Mouse (Mus musculus): ENCODE data around the gene Apoo. TPM values are rescaled to one million over a fixed set of nuclear protein-coding genes. Genes with fewer than 3 reads are reported as not detected.
"Not testable (repeated sequence)": the region's sequence is repeated elsewhere in the genome, so short reads cannot be mapped to it uniquely, and the experiment has no call there.

The Apoo gene
- polyA plus RNA-seq (2012; rRNA removed), result 7.2 and 10.4 TPM in 2 replicates
- polyA plus RNA-seq (2014; fragmentation: Nextera tagmentation; extraction: Ambion mirVana), result 50.5 and 59.2 TPM in 2 replicates

DNA sequence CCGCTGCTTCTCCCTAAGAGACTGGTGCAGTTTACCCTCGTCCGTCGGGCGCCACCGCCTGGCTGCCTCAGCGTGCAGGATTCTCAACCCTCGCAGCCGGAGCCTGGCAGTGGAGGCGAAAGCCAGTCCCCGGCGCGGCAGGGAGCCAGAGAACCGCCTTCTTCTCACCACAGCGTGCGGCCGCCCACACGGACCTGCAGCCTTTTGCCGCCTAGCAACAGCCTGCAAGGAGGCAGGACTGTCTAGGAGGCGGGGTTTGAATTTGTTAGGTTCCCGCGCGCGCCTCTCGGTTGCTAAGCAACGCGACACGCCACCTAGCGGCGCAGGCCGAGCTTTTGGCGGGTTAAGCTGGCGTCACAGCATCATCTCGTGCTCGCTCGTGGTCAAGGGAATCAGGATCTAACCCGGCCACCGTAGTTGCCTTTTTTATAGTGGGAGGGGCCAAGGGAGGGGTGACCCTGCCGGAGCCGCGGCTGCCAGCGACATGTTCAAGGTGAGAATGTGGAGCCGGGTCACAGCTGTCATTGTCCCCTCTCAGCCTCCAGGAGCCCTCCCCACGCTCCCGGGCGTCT, at the start of gene Apoo, which contains the start of gene Fam90a1b:
TSS of gene Apoo (plus strand) at position 448 of the 572 bp plus-strand sequence.
TSS of gene Fam90a1b (minus strand) at position 108 of the 572 bp plus-strand sequence.
- Histone ChIP-seq H3K4me1 (replicated peaks; ENCODE audit: control insufficient read depth in 2 of 2, insufficient read depth in 2 of 2, low read length in 1 of 2) (peaks cover 0 to 7% of the 10 kb centered on the region in 2 experiments; a peak in 1 of 4 replicates), H3K9ac (replicated peaks) (peak within 1 kb of the TSS; percentile 80), H3K27me3 (ENCODE audit: control insufficient read depth, insufficient read depth, low read length) (peaks cover 35% of the 10 kb centered on the region), H3K4me3 (ENCODE audit: insufficient read depth in 1 of 2, low read depth in 2 of 2, low read length in 2 of 2) (peak within 1 kb of the TSS; percentile 70 to 87), H3K4me2 (ENCODE audit: low read depth) (peak within 1 kb of the TSS; percentile 65), H3K27ac (no peak within 1 kb of the TSS), H3K36me3 (replicated peaks; ENCODE audit: control insufficient read depth, insufficient read depth, low read depth) (no peaks in the 10 kb centered on the region), H3K9me3 (ENCODE audit: control insufficient read depth, low read length) (no peaks in the 10 kb centered on the region)
- peak; percentile 99 for ATAC-seq (ENCODE audit: insufficient read depth)
- TF ChIP-seq CTCF (IDR thresholded peaks at IDR 0.05; ENCODE audit: low read depth) (peak; percentile 88), EP300 (IDR thresholded peaks at IDR 0.05; ENCODE audit: low read depth) (no peak; the same call in 1 of the 2 replicates)
- WGBS (ENCODE audit: insufficient replicate concordance), result 7% methylated on average over 46 of the region's 46 CpGs
- peak; percentile 91 to 92 (median 91) for DNase-seq (ENCODE audit: low read depth in 3 of 3, low spot score in 3 of 3)

DNA sequence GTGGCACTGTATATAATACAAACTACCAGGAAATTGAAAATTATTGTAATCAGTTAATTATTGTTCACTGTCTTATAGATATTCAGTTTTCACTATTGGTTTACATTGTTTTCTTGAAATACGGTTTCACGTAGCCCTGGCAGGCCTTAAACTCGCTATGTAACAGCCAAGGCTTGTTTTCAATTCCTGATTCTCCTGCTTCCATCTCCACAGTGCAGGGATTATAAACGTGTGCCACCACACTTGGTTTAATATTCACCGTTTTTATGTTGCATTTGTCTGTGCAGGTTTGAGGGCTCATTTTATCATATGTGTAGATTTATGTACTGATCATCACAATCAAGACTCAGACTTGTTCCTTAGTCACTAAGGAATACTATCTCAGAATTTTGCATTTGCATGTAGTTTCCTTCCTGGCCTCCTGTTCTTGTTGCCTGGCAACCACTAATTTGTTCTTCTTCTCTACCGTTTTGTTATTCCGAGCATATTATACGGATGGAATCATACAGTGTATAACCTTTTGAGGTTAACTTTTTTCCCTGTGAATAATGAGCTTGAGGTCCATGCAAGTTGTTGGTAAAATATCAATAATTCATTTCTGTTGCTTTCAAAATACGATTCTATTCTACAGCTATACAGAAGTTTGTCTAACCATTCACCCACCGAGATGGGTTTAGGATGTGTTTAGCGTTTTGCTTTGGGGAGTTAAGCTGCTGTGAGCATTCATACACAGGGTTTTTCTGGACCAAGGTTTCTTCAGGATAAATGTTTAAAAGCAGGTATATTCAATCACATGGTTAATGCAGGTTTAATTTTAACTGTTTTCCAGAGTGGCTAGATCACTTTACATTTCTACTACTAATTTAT, 45.6 kb upstream of the Apoo start:
- no peak overlapping the region for H3K27ac ChIP-seq
- 70% methylated on average over 11 of the region's 11 CpGs for WGBS (ENCODE audit: insufficient replicate concordance)
- no peak overlapping the region for H3K9ac ChIP-seq (replicated peaks)
- TF ChIP-seq EP300 (IDR thresholded peaks at IDR 0.05; ENCODE audit: low read depth) (no peak), CTCF (IDR thresholded peaks at IDR 0.05; ENCODE audit: low read depth) (no peak)
- no peak overlapping the region for H3K4me3 ChIP-seq (ENCODE audit: insufficient read depth in 1 of 2, low read depth in 2 of 2, low read length in 2 of 2)
- DNase-seq (ENCODE audit: low read depth in 3 of 3, low spot score in 3 of 3) (no peak), ATAC-seq (ENCODE audit: insufficient read depth) (no peak)
- H3K9me3 ChIP-seq (ENCODE audit: control insufficient read depth, low read length), result no peaks in the 10 kb centered on the region
- H3K4me2 ChIP-seq (ENCODE audit: low read depth), result no peak overlapping the region
- H3K36me3 ChIP-seq (replicated peaks; ENCODE audit: control insufficient read depth, insufficient read depth, low read depth), result no peaks in the 10 kb centered on the region
- no peaks in the 10 kb centered on the region for H3K4me1 ChIP-seq (replicated peaks; ENCODE audit: control insufficient read depth in 2 of 2, insufficient read depth in 2 of 2, low read length in 1 of 2)
- H3K27me3 ChIP-seq (ENCODE audit: control insufficient read depth, insufficient read depth, low read length), result no peaks in the 10 kb centered on the region; the same call in 1 of the 2 replicates

DNA sequence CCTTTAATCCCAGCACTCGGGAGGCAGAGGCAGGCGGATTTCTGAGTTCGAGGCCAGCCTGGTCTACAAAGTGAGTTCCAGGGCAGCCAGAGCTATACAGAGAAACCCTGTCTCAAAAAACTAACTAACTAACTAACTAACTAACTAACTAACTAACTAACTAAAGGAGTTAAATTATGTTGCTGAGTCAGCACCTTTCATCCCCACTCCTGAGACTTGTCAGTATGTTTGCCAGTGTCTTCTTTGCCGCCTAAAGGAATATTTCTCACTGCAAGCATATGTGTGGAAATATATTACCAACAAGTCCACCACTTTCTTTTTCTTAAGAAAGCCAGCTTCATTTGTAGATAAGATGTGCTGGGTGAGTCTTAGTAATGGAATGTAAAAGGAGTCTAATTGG, 23.3 kb upstream of the Apoo start:
- not testable (repeated sequence) for H3K4me1 ChIP-seq (replicated peaks; ENCODE audit: control insufficient read depth in 2 of 2, insufficient read depth in 2 of 2, low read length in 1 of 2); H3K9me3 ChIP-seq (ENCODE audit: control insufficient read depth, low read length); DNase-seq (ENCODE audit: low read depth in 3 of 3, low spot score in 3 of 3); H3K9ac ChIP-seq (replicated peaks); H3K4me3 ChIP-seq (ENCODE audit: insufficient read depth in 1 of 2, low read depth in 2 of 2, low read length in 2 of 2); H3K4me2 ChIP-seq (ENCODE audit: low read depth); ATAC-seq (ENCODE audit: insufficient read depth); H3K36me3 ChIP-seq (replicated peaks; ENCODE audit: control insufficient read depth, insufficient read depth, low read depth); H3K27ac ChIP-seq; H3K27me3 ChIP-seq (ENCODE audit: control insufficient read depth, insufficient read depth, low read length)
- WGBS (ENCODE audit: insufficient replicate concordance), result 77% methylated on average over 4 of the region's 4 CpGs

DNA sequence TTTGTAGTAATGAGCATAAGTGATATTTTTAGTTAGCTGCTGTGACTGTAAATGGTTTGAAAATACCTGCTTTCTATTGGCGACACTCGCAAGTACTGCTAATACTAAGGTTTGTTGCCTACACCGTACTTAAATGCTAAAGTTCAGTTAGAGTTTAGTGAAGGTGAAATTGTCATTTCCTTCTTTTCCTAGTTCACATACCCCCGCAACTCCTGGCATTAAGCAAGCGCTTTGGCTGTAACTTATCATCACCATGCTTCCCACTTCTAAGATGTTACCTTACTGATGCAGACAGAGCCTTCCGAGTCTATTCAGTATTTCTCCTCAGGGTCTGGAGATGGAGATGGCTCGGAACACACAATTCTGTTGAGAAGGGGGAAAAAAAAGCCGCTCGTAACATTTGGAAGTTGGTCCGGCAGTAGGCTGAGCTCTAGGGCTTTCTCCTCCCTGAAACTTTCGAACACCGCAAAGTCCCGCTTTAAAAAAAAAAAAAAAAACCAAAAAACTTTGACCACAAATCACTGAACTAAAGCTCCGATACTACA, 1.5 kb upstream of the Apoo start:
- 22% methylated on average over 14 of the region's 14 CpGs for WGBS (ENCODE audit: insufficient replicate concordance)
- no peak overlapping the region for H3K4me3 ChIP-seq (ENCODE audit: insufficient read depth in 1 of 2, low read depth in 2 of 2, low read length in 2 of 2)
- peaks cover 0 to 7% of the 10 kb centered on the region in 2 experiments; a peak in 1 of 4 replicates for H3K4me1 ChIP-seq (replicated peaks; ENCODE audit: control insufficient read depth in 2 of 2, insufficient read depth in 2 of 2, low read length in 1 of 2)
- peak overlapping the region; percentile 65 for H3K4me2 ChIP-seq (ENCODE audit: low read depth)
- TF ChIP-seq CTCF (IDR thresholded peaks at IDR 0.05; ENCODE audit: low read depth), result no peak
- no peak overlapping the region for H3K27ac ChIP-seq
- H3K9me3 ChIP-seq (ENCODE audit: control insufficient read depth, low read length), result no peaks in the 10 kb centered on the region
- no peak overlapping the region for H3K9ac ChIP-seq (replicated peaks)
- no peaks in the 10 kb centered on the region for H3K36me3 ChIP-seq (replicated peaks; ENCODE audit: control insufficient read depth, insufficient read depth, low read depth)
- no peak for DNase-seq (ENCODE audit: low read depth in 3 of 3, low spot score in 3 of 3)
- H3K27me3 ChIP-seq (ENCODE audit: control insufficient read depth, insufficient read depth, low read length), result peaks cover 40% of the 10 kb centered on the region
- no peak for ATAC-seq (ENCODE audit: insufficient read depth)

DNA sequence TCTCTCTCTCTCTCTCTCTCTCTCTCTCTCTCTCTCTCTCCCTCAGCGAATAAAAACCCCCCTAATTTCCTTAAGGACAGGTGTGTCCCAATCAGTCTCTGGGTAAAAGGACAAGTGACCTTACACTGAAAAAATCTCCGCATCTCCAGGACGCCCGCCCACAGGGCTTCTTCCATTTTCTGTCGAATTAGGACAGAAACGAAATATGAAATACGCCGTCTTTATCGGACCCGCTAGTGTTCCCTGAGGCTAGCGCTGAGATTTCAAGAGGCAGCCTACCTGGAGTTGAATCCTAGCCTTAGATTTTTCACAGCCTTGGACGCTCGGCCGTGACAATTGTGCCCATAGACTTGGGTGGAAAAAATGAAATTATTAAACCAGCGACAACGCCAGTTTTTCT, 888 bp upstream of the Apoo start:
- no peaks in the 10 kb centered on the region for H3K36me3 ChIP-seq (replicated peaks; ENCODE audit: control insufficient read depth, insufficient read depth, low read depth)
- peak overlapping the region; percentile 34 to 35; a peak in 3 of 4 replicates for H3K4me3 ChIP-seq (ENCODE audit: insufficient read depth in 1 of 2, low read depth in 2 of 2, low read length in 2 of 2)
- peaks cover 37% of the 10 kb centered on the region for H3K27me3 ChIP-seq (ENCODE audit: control insufficient read depth, insufficient read depth, low read length)
- no peak overlapping the region for H3K9ac ChIP-seq (replicated peaks)
- no peaks in the 10 kb centered on the region for H3K9me3 ChIP-seq (ENCODE audit: control insufficient read depth, low read length)
- 10% methylated on average over 16 of the region's 16 CpGs for WGBS (ENCODE audit: insufficient replicate concordance)
- peaks cover 0 to 7% of the 10 kb centered on the region in 2 experiments; a peak in 1 of 4 replicates for H3K4me1 ChIP-seq (replicated peaks; ENCODE audit: control insufficient read depth in 2 of 2, insufficient read depth in 2 of 2, low read length in 1 of 2)
- H3K27ac ChIP-seq, result no peak overlapping the region
- H3K4me2 ChIP-seq (ENCODE audit: low read depth), result peak overlapping the region; percentile 65
- TF ChIP-seq EP300 (IDR thresholded peaks at IDR 0.05; ENCODE audit: low read depth), result no peak
- no peak for TF ChIP-seq CTCF (IDR thresholded peaks at IDR 0.05; ENCODE audit: low read depth)
- ATAC-seq (ENCODE audit: insufficient read depth) (no peak), DNase-seq (ENCODE audit: low read depth in 3 of 3, low spot score in 3 of 3) (no peak)
